Mouse (Mus musculus) gastrocnemius, adult 18-20 months (tissue): ENCODE data around the gene Ank. TPM values are rescaled to one million over a fixed set of nuclear protein-coding genes. Genes with fewer than 3 reads are reported as not detected.
"Not testable (repeated sequence)": the region's sequence is repeated elsewhere in the genome, so short reads cannot be mapped to it uniquely, and the experiment has no call there.

ENCODE experiments used
- DNase-seq: peaks from one replicate; pipeline ENCODE4 v3.0.0; 2021; ENCODE audit warnings: low spot score
- long read RNA-seq, 2 experiments: library from polyadenylated mRNA; stranded (forward); transcript quantifications; one replicate each; pipeline ENCODE4 v2.0.0; 2021
- total RNA-seq, 2 experiments: library from RNA; stranded (reverse); gene quantifications; 2 replicates each; pipeline ENCODE4 v1.2.3; 2021

Ank gene
- total RNA-seq: 100 to 1,000 TPM; 128 to 153 TPM
- long read RNA-seq, experiment 1, transcript Ank-202 (5 exons, 1,911 nt): minor isoform, 5 of 106 reads
- long read RNA-seq, experiment 1, transcript Ank-201 (12 exons, 3,498 nt): major isoform, 64 of 106 reads
- long read RNA-seq, experiment 1, partial matches to known transcripts: 28 of 106 reads
- long read RNA-seq, experiment 1, other reads (novel, unspliced or antisense): 9 of 106 reads
- long read RNA-seq, experiment 2, transcript Ank-201 (12 exons, 3,498 nt): major isoform, 44 of 85 reads
- long read RNA-seq, experiment 2, partial matches to known transcripts: 33 of 85 reads
- long read RNA-seq, experiment 2, other reads (novel, unspliced or antisense): 6 of 85 reads

- peak; percentile 83 for DNase-seq
Measured at GRCm38 (mm10) chr15:27466131-27467080, at the start of gene Ank. Gene Ank (plus strand): TSS chr15:27466677.

DNA sequence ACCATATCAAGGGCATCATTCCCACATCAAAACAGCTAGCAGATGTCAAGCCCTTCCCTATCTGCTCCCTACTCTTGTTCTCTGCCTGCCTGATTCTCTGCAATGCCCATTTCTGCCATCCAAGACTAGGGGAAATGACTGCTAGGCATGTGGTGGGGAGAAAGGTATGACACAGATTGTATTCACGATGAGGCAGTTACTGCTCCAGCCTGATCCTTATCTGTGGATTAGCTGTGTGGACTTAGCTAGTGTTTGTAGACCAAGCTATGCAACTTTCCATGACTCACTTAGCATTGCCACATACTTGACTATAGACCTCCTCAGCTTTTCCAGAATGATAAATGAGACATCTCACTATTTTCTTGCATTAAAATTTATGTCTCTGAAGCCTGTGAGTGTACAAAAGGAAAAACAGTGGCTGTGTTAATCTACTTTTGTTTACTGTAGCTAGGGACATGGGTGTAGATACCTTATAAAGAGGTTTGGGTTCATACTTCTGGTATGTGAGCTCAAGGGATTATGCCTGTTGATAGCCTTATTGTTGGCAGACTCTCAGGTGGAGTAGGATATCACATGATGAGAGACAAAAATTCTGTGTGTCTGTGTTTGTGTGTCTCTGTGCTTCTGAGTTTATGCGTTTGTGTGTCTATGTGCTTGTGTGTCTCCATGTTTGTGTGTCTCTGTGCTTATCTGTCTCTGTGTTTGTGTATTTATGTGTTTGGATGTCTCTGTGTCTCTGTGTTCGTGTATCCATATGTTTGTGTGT is 47.7 kb upstream of the Ank start:
- no peak for DNase-seq

DNA sequence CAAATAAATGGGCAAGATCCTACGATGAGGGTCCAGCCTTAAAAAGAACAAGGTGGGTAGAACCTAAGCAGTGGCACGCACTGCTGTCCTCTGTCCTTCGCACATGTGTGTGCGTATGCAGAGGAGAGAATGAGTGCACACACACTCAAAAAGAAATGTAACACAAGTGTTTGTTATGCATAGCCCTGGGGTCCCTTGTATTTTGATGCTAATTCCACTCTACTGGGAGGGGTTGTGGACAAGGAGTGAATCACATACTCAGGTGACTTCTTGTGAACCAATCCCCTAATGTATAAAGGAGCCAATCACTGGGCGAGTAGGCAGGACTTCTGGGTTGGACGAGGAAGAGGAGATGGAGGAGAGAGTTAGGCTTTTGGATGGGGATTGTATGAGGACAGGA is 44.9 kb upstream of the Ank start:
- DNase-seq: no peak

DNA sequence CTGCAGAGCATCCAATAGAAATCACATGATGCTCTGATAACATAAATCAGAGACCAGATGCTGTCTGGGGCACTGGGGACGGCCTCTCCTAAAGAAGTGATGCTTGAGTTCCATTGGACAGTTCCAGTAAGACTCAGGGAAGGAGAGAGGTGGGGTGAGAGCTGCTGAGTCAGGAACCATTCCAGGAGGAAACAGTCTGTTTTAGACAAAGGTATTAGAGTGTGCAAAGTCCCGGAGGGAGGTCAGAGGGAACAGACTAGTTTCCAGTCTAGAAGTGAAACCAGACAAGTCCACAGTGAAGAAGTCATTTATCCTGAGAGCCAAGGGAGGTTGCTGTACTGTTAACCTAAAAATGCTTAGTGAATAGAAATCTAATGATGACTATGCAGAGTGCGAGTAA is 38.9 kb upstream of the Ank start:
- no peak for DNase-seq

- DNase-seq: no peak
Measured at GRCm38 (mm10) chr15:27430241-27430640, 36.2 kb upstream of the Ank start.

DNA sequence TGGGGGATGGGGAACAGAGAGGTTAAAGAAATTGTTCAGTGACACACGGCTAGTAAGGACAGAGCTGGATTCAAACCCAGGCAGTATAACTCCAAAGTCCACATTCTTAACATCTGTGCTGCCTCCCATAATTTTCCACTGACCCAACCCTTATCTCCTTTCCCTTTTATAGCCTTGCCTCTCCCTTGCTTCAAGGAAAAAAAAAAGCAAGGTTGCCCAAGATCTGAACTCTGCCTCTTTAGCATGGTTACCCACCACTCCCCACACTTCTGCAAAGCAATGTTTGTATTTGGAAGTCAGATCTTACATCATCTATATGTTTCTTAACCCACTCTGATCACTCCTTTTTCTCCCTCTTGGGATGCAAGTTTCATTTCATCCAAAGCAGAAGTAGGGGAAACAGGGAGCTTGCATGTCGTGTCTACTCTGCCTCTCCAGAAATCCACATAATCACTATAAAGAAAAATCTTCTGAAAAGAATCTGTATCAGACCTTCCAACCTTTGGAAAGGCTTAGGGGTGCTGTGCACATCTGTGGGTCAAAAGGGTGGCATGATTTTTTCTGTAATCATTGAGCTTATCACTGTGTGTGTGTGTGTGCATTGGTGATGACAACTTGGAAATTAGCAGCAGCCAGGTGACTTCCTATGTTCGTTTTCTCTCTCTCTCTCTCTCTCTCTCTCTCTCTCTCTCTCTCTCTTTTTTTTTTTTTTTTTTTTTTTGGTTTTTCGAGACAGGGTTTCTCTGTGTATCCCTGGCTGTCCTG is 33.4 kb upstream of the Ank start:
- no peak for DNase-seq

GRCm38 (mm10) chr15:27435409-27435808 is 31.1 kb upstream of the Ank start:
- DNase-seq: no peak

DNA sequence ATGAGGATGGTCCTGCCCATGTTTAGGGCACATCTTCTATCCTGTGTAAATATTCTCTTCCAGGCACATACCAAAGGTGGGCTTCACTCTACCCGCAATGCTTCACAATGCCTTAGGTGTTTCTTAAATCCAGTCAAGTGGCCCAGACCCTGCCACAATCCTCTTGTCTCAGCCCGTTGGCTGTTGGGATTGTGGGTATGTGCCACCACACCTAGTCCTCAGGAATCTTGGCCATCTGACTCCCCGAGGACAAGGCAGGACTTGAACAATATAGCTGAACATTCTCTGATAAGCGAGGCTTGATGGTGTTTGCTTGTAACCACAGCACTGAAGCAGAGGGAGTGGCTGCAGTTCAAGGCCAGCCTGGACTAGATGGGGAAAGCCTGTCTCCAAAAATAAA is 30.3 kb upstream of the Ank start:
- no peak for DNase-seq

DNA sequence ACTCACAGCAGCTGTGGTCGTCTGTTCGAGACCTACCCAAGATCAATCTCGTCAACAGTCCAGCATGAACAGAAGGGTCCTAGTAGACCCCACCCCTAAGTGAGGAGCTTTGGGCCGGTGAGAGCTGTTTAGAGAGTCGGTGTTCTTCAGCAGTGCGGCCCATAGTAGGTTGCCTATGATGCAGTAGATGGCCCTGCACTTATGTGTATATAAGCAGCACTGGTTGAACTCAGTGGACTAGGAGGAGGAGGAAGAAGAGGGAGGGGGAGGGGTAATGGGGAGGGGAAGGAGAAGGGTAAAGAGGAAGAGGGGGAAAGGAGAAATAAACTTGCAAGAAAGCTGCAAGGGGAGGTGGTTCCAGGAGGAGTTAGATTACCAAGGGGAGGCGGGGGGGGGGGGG is 25.4 kb upstream of the Ank start:
- DNase-seq: no peak

GRCm38 (mm10) chr15:27441529-27441928 is 24.9 kb upstream of the Ank start:
- no peak for DNase-seq

DNA sequence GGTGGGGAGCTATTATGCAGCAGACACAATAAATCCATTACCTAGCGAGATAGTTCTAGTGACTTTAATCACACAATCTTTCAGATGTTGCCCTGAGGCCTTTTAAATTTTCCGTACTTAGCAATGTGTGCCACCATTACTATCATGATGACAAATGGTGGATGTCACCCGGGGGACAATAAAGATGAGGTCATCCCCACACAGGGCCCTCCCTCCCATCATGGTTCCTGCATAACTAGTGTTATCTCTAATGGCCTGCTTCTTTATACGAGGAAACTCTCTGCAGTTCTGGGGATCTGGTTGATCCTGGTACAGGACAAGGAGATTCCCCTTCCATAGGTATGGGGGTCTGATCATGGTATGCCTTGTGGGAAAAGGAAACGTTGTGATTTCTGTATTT is 24.5 kb upstream of the Ank start:
- DNase-seq: no peak

- no peak for DNase-seq
Measured at GRCm38 (mm10) chr15:27444772-27445347, 21.6 kb upstream of the Ank start.

DNA sequence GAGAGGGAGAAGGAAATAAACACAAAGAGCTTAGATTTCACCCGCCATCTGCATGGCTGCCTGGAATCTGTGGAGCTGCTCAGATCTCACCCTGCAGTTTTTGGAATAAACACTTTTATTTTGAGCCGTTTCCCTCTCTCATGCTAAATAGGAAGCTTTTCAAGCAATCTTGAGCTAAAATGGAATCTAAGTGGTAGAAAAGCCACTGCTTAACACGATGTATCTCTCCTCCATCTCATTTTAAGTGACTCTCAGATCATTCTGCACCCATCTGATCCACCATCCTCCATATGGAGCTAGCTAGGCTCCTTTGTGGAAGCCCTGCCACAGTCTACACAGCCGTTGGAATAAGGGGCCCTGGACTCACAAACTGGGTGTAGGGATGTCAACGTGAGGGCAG is 15.8 kb upstream of the Ank start:
- no peak for DNase-seq

GRCm38 (mm10) chr15:27451760-27452159 is 14.7 kb upstream of the Ank start:
- no peak for DNase-seq

GRCm38 (mm10) chr15:27452496-27452895 is 14.0 kb upstream of the Ank start:
- no peak for DNase-seq

- no peak for DNase-seq
Measured at GRCm38 (mm10) chr15:27457001-27457400, 9.5 kb upstream of the Ank start.

DNA sequence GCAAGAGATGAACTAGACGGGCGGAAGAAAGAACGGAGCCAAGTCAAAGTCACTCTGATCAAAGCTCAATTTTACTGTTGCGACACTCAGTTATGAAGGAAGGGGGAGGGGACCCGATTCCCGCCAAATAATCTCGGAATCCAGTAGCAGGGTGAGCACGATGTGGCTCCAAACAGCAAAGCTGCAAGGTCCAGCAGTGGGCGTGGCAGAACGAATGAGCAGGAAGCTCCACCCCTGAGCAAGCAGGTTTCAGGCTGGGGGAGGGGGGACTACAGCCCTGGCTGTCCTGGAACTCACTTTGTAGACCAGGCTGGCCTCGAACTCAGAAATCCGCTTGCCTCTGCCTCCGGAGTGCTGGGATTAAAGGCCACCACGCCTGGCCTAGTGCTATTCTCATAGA is 6.7 kb upstream of the Ank start:
- not testable (repeated sequence) for DNase-seq

GRCm38 (mm10) chr15:27461336-27462245 is 4.9 kb upstream of the Ank start:
- DNase-seq: no peak

DNA sequence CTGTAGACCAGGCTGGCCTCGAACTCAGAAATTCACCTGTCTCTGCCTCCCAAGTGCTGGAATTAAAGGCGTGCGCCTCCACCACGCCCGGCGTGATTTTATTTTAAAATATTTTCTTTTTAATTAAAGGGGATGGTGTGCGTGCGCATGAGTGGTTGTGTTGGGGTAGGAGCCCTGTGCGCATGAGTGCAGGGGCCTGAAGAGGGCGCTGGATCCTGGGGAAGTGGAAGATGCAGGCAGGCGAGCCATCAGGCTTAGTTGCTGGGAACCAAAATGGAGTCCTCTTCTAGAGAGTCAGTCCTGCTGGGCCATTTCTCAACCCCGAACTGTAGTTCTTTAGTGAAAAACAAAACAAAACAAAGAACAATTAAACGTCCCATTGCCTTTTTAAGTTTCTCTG is 2.6 kb upstream of the Ank start:
- no peak for DNase-seq
